Mouse (Mus musculus): ENCODE data around the gene Magi2. TPM values are rescaled to one million over a fixed set of nuclear protein-coding genes. Genes with fewer than 3 reads are reported as not detected.

The Magi2 gene
- polyA plus RNA-seq, 1 experiment from 2014 or later = 2.3 TPM

GRCm38 (mm10) chr5:19907983-19908705 lies 681.3 kb downstream of the Magi2 start:
- Histone ChIP-seq H3K4me2 (replicated peaks) (peak overlapping the region; percentile 59), H3K36me3 (no peaks in the 10 kb centered on the region), H3K9me3 (no peaks in the 10 kb centered on the region), H3K4me3 (replicated peaks) (peak overlapping the region; percentile 23), H3K4me1 (replicated peaks) (no peaks in the 10 kb centered on the region), H3K27me3 (replicated peaks) (0 out of 2 replicates have a peak, but pooled peaks cover 2% of the 10 kb centered on the region), H3K9ac (no peak overlapping the region; the same call in 1 of the 2 replicates), H3K27ac (no peak overlapping the region)
- no peak for ATAC-seq
- 4% methylated on average over 16 of the region's 16 CpGs for WGBS

- Histone ChIP-seq H3K4me2 (replicated peaks) (peak overlapping the region; percentile 59), H3K9me3 (no peaks in the 10 kb centered on the region), H3K27me3 (replicated peaks) (0 out of 2 replicates have a peak, but pooled peaks cover 2% of the 10 kb centered on the region), H3K4me1 (replicated peaks) (no peaks in the 10 kb centered on the region), H3K36me3 (no peaks in the 10 kb centered on the region), H3K27ac (no peak overlapping the region), H3K9ac (no peak overlapping the region), H3K4me3 (replicated peaks) (peak overlapping the region; percentile 23)
- WGBS = 3% methylated on average over 5 of the region's 5 CpGs
- ATAC-seq = no peak
Observed at GRCm38 (mm10) chr5:19908706-19909060, 681.8 kb downstream of the Magi2 start.

GRCm38 (mm10) chr5:19909071-19909470 lies 682.2 kb downstream of the Magi2 start:
- no peak overlapping the region for H3K9ac ChIP-seq
- 4% methylated on average over 11 of the region's 11 CpGs for whole genome bisulfite sequencing
- H3K27me3 ChIP-seq (replicated peaks) = 0 out of 2 replicates have a peak, but pooled peaks cover 2% of the 10 kb centered on the region

GRCm38 (mm10) chr5:19909664-19910063 lies 682.8 kb downstream of the Magi2 start:
- Histone ChIP-seq H3K4me3 (replicated peaks) (no peak overlapping the region), H3K9me3 (no peaks in the 10 kb centered on the region), H3K27me3 (replicated peaks) (0 out of 2 replicates have a peak, but pooled peaks cover 2% of the 10 kb centered on the region), H3K4me2 (replicated peaks) (no peak overlapping the region), H3K4me1 (replicated peaks) (no peaks in the 10 kb centered on the region), H3K27ac (no peak overlapping the region), H3K9ac (no peak overlapping the region), H3K36me3 (no peaks in the 10 kb centered on the region)
- ATAC-seq = no peak
- 72% methylated on average over 7 of the region's 7 CpGs for WGBS

More at GRCm38 (mm10) chr5:19909071-19909470, 682.2 kb downstream of the Magi2 start:
- no peak for ATAC-seq
- Histone ChIP-seq H3K9me3 (no peaks in the 10 kb centered on the region), H3K4me3 (replicated peaks) (peak overlapping the region; percentile 23), H3K4me2 (replicated peaks) (peak overlapping the region; percentile 59), H3K36me3 (no peaks in the 10 kb centered on the region), H3K4me1 (replicated peaks) (no peaks in the 10 kb centered on the region), H3K27ac (no peak overlapping the region)

- no peak overlapping the region for H3K27ac ChIP-seq
- no peak overlapping the region for H3K4me2 ChIP-seq (replicated peaks)
- no peaks in the 10 kb centered on the region for H3K36me3 ChIP-seq
- H3K4me3 ChIP-seq (replicated peaks) = no peak overlapping the region
- H3K9ac ChIP-seq = no peak overlapping the region
- H3K9me3 ChIP-seq = no peaks in the 10 kb centered on the region
- ATAC-seq = no peak
- no peaks in the 10 kb centered on the region for H3K27me3 ChIP-seq (replicated peaks)
- H3K4me1 ChIP-seq (replicated peaks) = no peaks in the 10 kb centered on the region
- 83% methylated on average over 3 of the region's 3 CpGs for WGBS
Observed at GRCm38 (mm10) chr5:19932102-19932501, 705.3 kb downstream of the Magi2 start.

GRCm38 (mm10) chr5:19933190-19933589 lies 706.4 kb downstream of the Magi2 start:
- Histone ChIP-seq H3K27ac (no peak overlapping the region), H3K4me2 (replicated peaks) (no peak overlapping the region), H3K36me3 (no peaks in the 10 kb centered on the region), H3K9ac (no peak overlapping the region), H3K9me3 (no peaks in the 10 kb centered on the region), H3K4me3 (replicated peaks) (no peak overlapping the region), H3K4me1 (replicated peaks) (no peaks in the 10 kb centered on the region), H3K27me3 (replicated peaks) (no peaks in the 10 kb centered on the region)
- WGBS = 66% methylated on average over 2 of the region's 2 CpGs
- ATAC-seq = no peak

GRCm38 (mm10) chr5:19951102-19951501 lies 724.3 kb downstream of the Magi2 start:
- Histone ChIP-seq H3K4me2 (replicated peaks) (no peak overlapping the region), H3K4me1 (replicated peaks) (no peaks in the 10 kb centered on the region), H3K4me3 (replicated peaks) (no peak overlapping the region), H3K36me3 (no peaks in the 10 kb centered on the region), H3K27me3 (replicated peaks) (no peaks in the 10 kb centered on the region), H3K9ac (no peak overlapping the region), H3K27ac (no peak overlapping the region), H3K9me3 (no peaks in the 10 kb centered on the region)
- ATAC-seq = no peak
- WGBS = 81% methylated on average over 2 of the region's 2 CpGs

GRCm38 (mm10) chr5:19964113-19964512 lies 737.3 kb downstream of the Magi2 start:
- H3K4me2 ChIP-seq (replicated peaks) = no peak overlapping the region
- no peaks in the 10 kb centered on the region for H3K36me3 ChIP-seq
- no peak overlapping the region for H3K9ac ChIP-seq
- H3K27ac ChIP-seq = no peak overlapping the region
- ATAC-seq = peak; percentile 81
- no peaks in the 10 kb centered on the region for H3K4me1 ChIP-seq (replicated peaks)
- 62% methylated on average over 1 of the region's 1 CpGs for WGBS
- H3K9me3 ChIP-seq = no peaks in the 10 kb centered on the region
- no peak overlapping the region for H3K4me3 ChIP-seq (replicated peaks)
- H3K27me3 ChIP-seq (replicated peaks) = no peaks in the 10 kb centered on the region

- no peaks in the 10 kb centered on the region for H3K36me3 ChIP-seq
- no peak overlapping the region for H3K9ac ChIP-seq
- WGBS = 82% methylated on average over 2 of the region's 2 CpGs
- no peak overlapping the region for H3K4me3 ChIP-seq (replicated peaks)
- no peaks in the 10 kb centered on the region for H3K9me3 ChIP-seq
- no peaks in the 10 kb centered on the region for H3K27me3 ChIP-seq (replicated peaks)
- ATAC-seq = no peak
- H3K4me2 ChIP-seq (replicated peaks) = no peak overlapping the region
- H3K4me1 ChIP-seq (replicated peaks) = no peaks in the 10 kb centered on the region
- no peak overlapping the region for H3K27ac ChIP-seq
Observed at GRCm38 (mm10) chr5:19972736-19973135, 745.9 kb downstream of the Magi2 start.

- H3K27me3 ChIP-seq (replicated peaks) = no peaks in the 10 kb centered on the region
- WGBS = 78% methylated on average over 3 of the region's 3 CpGs
- no peak overlapping the region for H3K27ac ChIP-seq
- no peaks in the 10 kb centered on the region for H3K4me1 ChIP-seq (replicated peaks)
- no peak for ATAC-seq
- H3K9ac ChIP-seq = no peak overlapping the region
- H3K9me3 ChIP-seq = no peaks in the 10 kb centered on the region
- no peak overlapping the region for H3K4me2 ChIP-seq (replicated peaks)
- no peaks in the 10 kb centered on the region for H3K36me3 ChIP-seq
- H3K4me3 ChIP-seq (replicated peaks) = no peak overlapping the region
Observed at GRCm38 (mm10) chr5:19973852-19974251, 747.0 kb downstream of the Magi2 start.

GRCm38 (mm10) chr5:19981518-19981917 lies 754.7 kb downstream of the Magi2 start:
- H3K4me3 ChIP-seq (replicated peaks) = no peak overlapping the region
- WGBS = 85% methylated on average over 6 of the region's 6 CpGs
- H3K27ac ChIP-seq = no peak overlapping the region
- no peak overlapping the region for H3K4me2 ChIP-seq (replicated peaks)
- no peaks in the 10 kb centered on the region for H3K36me3 ChIP-seq
- H3K4me1 ChIP-seq (replicated peaks) = no peaks in the 10 kb centered on the region
- no peak for ATAC-seq
- no peaks in the 10 kb centered on the region for H3K27me3 ChIP-seq (replicated peaks)
- no peaks in the 10 kb centered on the region for H3K9me3 ChIP-seq
- no peak overlapping the region for H3K9ac ChIP-seq

GRCm38 (mm10) chr5:19982031-19982430 lies 755.2 kb downstream of the Magi2 start:
- Histone ChIP-seq H3K4me3 (replicated peaks) (no peak overlapping the region), H3K4me2 (replicated peaks) (no peak overlapping the region), H3K4me1 (replicated peaks) (no peaks in the 10 kb centered on the region), H3K9ac (no peak overlapping the region), H3K9me3 (no peaks in the 10 kb centered on the region), H3K27me3 (replicated peaks) (no peaks in the 10 kb centered on the region), H3K27ac (no peak overlapping the region), H3K36me3 (no peaks in the 10 kb centered on the region)
- WGBS = 68% methylated on average over 3 of the region's 3 CpGs
- ATAC-seq = no peak

GRCm38 (mm10) chr5:19999486-19999885 lies 772.6 kb downstream of the Magi2 start:
- no peak overlapping the region for H3K9ac ChIP-seq
- H3K27me3 ChIP-seq (replicated peaks) = no peaks in the 10 kb centered on the region
- H3K4me1 ChIP-seq (replicated peaks) = no peaks in the 10 kb centered on the region
- H3K9me3 ChIP-seq = no peaks in the 10 kb centered on the region
- no peak for ATAC-seq
- no peaks in the 10 kb centered on the region for H3K36me3 ChIP-seq
- 77% methylated on average over 6 of the region's 6 CpGs for WGBS
- H3K4me3 ChIP-seq (replicated peaks) = no peak overlapping the region
- no peak overlapping the region for H3K4me2 ChIP-seq (replicated peaks)
- H3K27ac ChIP-seq = no peak overlapping the region
